Mouse (Mus musculus): ENCODE results near the gene Mxi1.

GRCm38 (mm10) chr19:53324866-53325265, 14.5 kb downstream of the Mxi1 start:
- TF ChIP-seq POLR2A (IDR thresholded peaks at IDR 0.05; ENCODE audit: control insufficient read depth in 1 of 2, insufficient read depth in 1 of 2, low read depth in 1 of 2, low read length in 2 of 2, poor library complexity in 1 of 2) (no peak), CTCF (IDR thresholded peaks at IDR 0.05 in 2 of 3, conservative IDR thresholded peaks at IDR 0.05 in 1 of 3; ENCODE audit: control insufficient read depth in 1 of 3, insufficient read depth in 1 of 3, low read depth in 2 of 3, low read length in 3 of 3, poor library complexity in 1 of 3, severe bottlenecking in 1 of 3) (no peak), ETS1 (IDR thresholded peaks at IDR 0.05; ENCODE audit: low read depth, low read length) (no peak), POLR2AphosphoS2 (IDR thresholded peaks at IDR 0.05; ENCODE audit: low read length) (no peak)
